Mouse (Mus musculus) activated CD4-positive, CD25-positive, alpha-beta regulatory T cell, adult 4 months (primary cell): ENCODE results near the gene Crtc2. TPM values are rescaled to one million over a fixed set of nuclear protein-coding genes. Genes with fewer than 3 reads are reported as not detected.
"Not testable (repeated sequence)": the region's sequence is repeated elsewhere in the genome, so short reads cannot be mapped to it uniquely, and the experiment has no call there.

ENCODE experiments used
- ATAC-seq: one replicate; pipeline ENCODE4 v1.8.0; 2017
- polyA plus RNA-seq, 2 experiments: library from polyadenylated mRNA; unstranded; fragments of 100-300 nt; shearing (Covaris generic); gene quantifications; one replicate each; pipeline ENCODE4 v1.2.1; 2017

The Crtc2 gene
- polyA plus RNA-seq, 2 experiments from 2014 or later = 33.2 to 42.9 TPM

DNA sequence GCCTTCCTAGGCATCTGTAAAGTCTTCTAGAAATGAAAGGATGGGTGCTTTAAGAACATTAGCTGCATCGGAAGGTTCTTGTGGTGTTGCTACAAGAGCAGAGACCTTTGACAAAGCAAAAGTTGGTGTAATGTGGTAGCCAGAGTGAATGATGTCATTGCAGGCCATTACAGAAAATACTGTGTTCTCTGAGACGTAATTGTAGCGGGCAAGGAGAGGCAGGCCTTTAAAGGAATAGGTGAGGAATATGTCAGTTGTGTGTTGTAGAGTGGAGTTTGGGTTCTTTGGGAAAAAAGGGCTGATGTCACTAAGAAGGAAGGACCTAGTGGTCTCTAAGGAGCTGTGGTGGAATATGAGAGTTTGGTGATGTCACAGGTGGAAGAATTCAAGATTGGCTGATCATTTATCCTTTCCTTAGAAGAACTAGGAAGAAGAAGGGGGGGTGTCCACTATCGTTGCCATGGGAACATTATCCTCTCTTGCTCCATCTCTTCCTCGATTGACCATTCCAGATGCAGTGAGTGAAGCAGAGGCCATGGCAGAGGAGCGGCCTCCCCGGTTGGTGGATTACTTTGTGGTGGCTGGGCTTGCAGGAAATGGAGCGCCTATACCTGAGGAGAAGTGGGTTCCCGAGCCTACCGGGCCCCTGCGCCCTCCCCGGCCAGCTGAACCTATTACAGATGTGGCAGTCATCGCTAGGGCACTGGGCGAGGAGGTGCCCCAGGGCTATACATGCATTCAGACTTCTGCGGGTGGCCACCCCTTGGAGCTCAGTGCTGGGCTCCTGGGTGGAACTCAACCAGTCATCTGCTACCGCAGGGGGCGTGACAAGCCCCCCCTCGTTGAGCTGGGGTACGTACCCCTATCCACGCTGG is 13.2 kb downstream of the Crtc2 start:
- no peak for ATAC-seq

DNA sequence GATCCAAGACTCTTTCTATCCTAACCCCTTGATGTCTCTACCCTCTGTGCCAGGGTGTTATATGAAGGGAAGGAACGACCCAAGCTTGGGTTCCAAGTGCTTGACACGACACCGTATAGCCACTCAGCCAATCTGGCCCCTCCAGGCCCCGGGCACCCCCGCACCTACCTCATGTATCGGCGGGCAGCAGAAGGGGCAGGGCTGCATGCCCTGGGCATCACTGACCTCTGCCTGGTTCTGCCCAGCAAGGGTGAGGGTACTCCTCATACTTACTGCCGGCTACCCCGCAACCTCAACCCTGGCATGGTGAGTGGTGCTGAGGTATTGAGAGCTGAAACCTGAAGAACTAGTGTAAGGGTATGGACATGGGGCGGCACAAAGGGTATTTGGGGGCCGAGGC is 14.2 kb downstream of the Crtc2 start:
- no peak for ATAC-seq

DNA sequence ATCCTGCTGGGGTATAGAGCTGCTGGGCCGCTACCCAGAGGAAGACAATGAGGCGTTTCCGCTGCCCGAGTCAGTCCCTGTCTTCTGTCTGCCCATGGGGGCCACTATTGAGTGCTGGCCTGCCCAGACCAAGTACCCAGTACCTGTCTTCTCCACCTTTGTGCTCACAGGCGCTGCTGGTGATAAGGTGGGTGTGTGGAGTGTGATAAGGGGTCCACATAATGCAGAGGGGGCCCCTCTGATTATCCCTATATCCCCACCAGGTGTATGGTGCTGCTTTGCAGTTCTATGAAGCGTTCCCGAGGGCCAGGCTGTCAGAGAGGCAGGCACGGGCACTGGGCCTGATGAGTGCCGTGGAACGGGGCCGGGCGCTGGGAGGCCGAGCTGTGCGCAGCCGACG is 15.0 kb downstream of the Crtc2 start:
- no peak for ATAC-seq

DNA sequence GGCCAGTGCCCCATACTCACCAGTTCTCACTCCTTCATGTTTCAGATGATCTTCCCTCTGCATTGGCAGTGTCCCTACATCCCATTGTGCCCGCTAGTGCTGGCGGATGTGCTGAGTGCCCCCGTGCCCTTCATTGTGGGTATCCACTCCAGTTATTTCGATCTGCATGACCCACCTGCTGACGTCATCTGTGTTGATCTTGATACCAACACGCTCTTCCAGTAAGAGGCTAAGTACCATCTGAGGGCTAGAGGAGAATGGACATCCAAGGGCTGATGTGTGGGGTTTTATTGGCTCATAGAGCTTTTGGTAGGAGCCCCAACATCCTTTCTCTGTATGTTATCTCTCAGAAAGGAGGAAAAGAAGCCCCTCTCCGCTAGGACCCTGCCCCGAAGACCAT is 16.8 kb downstream of the Crtc2 start:
- no peak for ATAC-seq

DNA sequence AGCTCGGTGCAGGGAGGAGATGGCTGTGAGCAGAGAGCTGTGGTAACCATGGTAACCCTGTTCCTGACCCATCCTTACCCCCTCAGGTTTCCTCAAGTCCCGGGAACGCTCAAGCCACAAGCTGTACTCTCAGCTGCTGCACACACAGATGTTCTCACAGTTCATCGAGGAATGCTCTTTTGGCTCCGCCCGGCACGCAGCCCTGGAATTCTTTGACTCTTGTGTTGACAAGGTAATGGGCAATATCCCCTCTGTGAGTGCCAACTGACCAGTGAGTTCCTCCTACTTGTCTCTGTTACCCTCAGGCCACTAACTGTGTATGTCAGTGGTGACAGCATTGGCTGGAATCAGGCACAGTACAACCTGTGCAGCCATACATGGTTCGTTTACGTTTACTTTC is 18.2 kb downstream of the Crtc2 start:
- no peak for ATAC-seq

DNA sequence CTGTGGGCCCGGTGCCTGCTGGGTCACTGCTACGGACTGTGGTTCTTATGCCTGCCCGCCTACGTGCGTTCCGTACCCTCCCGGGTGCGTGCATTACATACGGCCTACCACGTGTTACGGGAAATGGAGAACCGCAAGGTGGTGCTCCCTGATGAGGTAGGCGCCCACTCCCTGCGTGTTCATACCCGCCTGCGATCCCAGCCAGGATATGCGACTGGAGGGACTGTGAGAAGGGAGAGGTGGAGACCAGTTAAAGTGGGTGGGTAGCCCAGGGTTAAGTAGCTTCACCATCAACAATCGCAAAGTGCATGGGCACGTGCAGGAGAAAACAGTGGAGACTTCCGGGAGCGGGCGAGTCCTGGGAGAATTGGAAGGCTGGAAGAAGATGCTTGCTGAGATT is 19.9 kb downstream of the Crtc2 start:
- no peak for ATAC-seq

DNA sequence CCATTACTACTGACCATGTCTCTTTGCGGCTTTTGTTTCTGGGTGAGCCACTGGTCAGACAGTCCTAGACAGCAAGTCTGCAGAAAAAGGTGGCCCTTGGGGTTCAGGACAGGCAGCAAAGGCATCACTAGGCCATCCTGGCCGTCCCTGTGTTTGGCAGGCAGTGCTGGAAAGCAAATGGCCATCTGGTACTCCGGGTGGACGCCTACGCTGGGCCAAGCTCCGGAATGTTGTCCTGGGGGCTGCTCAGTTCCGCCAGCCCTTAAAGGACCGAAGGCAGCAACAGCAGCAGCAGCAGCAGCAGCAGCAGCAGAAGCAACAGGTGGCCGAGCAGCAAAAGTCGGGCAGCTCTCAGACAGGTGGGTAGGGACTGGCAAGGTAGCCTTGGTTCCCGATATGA is 21.3 kb downstream of the Crtc2 start:
- ATAC-seq = no peak

DNA sequence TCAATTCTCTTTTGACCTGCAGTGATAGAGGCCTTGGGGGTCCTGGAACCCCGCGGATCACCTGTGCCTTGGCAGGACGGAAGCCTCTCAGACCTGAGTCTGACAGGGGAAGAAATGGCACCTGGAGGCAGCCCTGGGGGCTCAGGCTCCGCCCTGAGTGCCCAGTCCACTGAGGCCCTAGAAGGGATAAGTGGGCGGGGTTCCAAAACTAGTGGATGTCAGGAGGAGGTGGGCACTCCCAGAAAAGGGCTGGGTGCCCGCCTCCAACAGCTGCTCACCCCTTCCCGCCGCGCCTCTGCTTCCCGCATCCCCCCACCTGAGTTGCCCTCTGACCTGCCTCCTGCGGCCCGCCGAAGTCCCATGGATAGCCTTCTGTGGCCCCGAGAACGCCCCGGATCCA is 22.9 kb downstream of the Crtc2 start:
- ATAC-seq = no peak

DNA sequence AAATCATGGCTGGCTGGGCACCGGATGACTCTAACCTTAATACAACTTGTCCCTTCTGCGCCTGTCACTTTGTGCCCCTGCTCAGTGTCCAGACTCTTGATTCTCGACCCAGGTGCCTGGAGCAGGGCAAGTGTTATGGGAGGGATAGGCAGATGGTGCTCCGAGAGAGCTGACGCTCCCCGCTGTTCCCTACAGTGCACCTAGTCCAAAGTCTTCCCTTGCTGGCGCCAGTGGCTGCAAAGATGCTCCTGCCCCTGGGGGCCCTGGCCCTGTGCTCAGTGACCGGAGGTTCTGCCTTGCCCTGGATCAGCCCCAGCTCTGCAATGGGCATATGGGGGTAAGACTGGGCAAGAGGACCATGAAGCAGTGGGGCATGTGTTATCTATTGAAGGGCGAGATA is 23.8 kb downstream of the Crtc2 start:
- ATAC-seq = no peak

DNA sequence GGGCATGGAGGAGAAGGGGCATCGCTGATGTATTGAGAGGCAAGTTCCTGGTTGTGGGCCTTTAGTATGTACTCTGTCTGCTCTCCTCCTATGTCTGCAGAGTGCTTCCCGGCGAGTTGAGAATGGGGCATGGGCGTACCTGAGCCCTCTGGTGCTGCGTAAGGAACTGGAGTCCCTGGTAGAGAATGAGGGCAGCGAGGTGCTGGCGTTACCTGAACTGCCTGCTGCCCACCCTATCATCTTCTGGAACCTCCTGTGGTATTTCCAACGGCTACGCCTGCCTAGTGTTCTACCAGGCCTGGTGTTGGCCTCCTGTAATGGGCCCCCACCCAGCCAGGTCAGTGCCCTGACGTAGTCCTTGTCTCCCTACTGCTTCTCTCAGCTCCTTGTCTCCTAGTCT is 24.2 kb downstream of the Crtc2 start:
- ATAC-seq = no peak

DNA sequence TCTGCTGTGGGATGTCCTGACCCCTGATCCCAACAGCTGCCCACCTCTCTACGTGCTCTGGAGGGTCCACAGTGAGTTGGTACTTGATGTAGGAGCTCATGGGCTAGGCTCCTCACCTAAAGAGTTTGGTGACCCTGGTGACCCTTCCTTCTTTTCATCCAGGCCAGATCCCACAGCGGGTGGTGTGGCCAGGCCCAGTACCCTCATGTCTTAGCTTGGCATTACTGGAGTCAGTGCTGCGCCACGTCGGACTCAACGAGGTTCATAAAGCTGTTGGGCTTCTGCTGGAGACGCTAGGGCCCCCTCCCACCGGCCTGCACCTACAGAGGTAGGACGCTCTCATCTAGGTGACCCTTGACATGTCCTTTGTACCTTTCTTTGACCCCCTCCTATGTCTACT is 25.3 kb downstream of the Crtc2 start:
- no peak for ATAC-seq

DNA sequence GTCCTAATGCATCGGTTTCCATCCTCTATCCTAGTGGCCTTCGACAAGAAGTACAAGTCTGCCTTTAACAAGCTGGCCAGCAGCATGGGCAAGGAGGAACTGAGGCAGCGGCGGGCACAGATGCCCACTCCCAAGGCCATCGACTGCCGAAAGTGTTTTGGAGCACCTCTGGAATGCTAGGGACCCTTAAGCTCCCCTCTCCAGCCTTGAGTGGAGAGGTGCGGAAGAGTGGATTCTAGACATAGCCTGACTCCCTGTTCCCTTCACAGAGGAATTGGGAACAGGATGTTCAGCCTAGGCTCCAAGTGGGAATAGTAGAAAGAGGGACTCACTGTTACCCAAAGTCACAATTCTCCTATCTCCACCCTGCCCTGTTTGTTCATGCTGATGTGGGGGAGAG is 25.8 kb downstream of the Crtc2 start:
- ATAC-seq = no peak

DNA sequence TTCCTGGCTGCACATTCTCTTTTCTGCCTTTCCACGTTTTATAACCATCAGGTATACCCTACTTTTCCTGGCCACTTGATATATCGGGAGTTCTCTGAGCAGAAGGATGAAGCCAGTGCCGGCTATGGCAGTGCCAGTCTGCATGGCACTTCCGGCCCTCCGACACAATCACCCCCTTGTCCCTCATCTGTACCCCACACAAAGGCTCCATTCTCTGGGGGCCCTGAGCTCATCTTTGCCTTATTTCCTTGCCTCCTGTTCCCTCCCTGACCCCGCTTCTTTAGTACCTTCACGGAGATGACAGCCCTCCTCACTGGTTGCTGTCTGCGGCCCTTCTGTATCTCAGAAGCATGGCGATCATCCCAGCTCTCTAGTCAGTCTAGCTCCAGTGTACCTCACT is 26.7 kb downstream of the Crtc2 start:
- ATAC-seq = no peak

DNA sequence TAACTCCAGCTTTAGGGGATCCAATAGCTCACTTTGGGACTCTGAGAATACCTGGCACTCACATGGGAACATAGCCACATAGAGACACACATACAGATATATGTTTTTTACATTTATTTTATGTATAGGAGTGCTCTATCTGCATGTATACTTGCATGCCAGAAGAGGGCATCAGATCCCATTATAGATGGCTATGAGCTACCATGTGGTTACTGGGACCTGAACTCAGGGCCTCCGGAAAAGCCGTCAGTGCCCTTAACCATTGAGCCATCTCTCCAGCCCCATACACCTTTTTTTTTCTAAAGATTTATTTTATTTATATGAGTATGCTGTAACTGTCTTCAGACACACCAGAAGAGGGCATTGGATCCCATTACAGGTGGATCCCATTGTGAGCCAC is 30.2 kb downstream of the Crtc2 start:
- no peak for ATAC-seq

DNA sequence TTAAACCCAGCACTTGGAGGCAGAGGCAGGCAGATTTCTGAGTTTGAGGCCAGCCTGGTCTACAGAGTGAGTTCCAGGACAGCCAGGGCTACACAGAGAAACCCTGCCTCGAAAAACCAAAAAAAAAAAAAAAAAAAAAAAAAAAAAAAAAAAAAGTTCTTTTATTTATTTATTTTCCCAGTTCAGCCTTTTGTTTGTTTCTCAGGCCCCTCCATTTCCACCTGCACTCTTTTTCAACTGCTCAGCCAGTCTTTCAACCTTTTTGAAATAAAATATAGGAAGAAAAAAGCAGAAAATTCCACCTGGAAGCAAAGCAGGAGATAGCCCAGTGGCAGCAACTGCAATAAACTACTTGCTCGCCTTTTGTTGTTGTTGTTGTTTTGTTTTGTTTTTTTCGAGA is 35.4 kb downstream of the Crtc2 start:
- ATAC-seq = not testable (repeated sequence)

DNA sequence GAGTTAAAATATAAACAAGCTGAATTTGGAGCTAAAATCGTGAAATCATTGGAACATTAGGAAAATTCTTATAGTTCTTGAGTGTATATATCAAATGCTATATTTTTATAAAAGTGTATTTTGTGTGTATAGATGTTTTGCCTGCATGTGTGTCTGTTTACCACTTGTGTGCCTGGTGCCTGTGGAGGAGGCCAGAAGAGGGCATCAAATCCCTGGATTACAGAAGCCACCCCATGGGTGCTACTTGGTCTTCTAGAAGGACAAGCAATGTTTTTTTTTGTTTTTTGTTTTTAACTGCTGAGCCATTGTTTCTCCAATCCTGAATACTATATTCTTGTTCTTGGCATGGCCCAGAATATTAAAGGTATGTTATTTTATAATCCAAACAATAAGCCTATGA is 36.6 kb downstream of the Crtc2 start:
- ATAC-seq = no peak

DNA sequence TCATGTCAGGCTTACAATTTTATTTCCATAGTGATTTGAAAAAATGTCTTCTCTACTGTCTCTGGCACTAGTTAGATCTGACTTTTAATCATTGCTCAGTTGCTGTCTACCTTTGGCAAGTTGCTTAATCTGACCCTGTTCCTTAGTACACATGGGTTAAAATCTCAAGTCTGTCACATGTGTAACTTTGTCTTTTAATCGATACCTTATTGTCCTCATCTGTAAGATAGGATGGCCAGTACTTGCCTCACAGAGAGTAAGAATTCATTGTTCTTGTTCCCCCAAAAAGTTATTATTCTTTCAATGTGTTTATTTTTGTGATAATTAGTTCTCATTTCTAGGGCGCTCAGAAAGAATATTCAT is 38.0 kb downstream of the Crtc2 start:
- ATAC-seq = no peak

DNA sequence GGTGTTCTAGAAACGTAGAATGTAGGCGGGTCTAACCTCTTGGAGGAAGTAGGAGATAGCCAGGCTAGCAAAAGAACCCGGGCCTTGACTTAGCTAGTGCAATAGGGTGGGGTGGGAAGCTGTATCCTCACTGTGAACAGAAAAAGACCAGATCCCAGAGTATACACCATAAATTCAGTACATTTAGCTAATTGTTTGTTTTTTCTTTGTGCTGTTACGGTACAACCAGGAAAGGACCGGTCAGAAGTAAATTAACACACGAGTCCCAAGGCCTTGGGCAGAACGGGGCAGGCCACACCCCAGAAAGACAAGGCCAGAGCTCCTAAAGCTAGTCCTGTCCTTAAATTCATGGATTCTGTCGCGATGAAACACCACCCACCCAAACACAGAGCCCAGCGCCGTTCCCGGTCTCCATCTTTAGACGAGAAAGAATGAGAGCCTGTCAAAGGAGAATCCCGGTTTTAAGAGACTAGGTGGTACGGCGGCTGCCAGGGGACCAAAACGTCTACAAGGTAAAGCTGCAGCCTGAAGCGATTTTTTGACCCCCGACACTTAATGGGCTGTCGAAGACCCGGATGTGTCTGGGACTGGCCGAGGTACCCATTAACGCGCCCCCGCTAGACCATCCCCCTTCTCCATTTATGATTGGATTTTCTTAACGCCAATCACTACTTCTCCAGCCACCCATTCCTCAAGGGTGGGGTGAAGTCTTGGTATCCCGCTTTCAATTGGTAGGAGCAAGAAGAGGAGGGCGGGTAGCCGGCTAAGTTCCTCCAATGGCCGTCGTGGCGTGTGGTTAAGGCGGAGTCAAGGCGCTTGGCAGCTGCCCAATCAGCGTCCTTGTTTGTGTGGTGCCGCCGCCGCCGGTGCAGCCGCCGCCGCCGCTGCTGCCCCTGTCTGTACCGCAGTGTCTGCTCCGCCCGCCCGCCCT is 38.6 kb downstream of the Crtc2 start, which contains the start of gene Gatad2b:
Gene Gatad2b (plus strand): TSS at position 834 of the 931 bp plus-strand sequence.
- peak; percentile 97 for ATAC-seq

DNA sequence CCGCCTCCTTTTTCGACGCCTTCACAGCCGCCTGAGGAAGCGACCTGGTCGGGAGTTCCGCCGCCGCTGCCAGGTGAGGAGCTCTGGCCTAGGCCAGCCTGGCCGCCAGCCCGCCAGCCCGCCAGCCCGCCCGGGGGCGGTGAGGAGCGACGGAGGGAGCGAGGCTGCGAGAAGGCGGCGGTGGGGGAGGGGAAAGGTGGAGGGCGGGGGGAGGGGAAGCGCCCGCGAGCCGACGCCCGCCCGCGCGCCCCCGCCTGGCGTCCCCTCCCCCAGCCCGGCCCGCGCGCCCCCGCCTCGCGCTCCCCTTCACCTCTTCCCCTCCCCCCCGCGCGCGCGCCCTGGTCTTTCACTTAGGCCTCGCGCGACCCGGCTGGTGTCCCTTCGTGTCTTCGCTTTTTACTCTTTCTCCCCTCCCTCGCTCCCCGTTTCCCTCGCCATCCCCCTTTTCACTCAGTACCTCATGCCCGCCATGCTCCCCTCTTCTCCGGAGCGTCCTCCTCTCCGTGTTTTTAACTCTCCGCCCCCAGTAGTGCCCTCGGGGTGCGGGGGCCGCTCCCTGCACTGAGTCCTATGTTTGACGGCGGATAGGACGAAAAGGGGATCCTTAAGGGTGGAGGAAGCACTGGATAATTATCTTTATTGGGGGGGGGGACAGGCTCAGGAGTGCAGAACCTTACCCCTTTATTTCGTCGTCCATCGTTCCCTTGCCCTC is 39.5 kb downstream of the Crtc2 start:
- no peak for ATAC-seq

DNA sequence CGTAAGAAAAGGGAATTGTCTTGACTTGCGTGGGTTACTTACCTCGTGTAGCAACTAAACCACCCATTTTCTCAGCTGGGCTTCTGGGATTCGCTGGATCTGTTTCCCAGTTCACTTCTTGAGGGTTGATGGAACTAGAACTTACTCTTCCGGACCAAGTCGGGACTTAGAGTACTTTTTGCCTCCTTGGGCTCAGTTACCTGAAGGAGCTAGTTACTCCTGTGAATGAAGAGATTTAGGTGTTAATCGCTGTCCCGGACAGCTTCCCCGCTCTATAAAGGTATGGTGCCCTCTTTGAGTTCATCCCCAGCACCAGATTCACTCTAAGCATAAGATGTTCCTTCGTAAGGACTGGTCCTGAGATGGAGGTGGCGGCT is 40.1 kb downstream of the Crtc2 start:
- ATAC-seq = no peak

DNA sequence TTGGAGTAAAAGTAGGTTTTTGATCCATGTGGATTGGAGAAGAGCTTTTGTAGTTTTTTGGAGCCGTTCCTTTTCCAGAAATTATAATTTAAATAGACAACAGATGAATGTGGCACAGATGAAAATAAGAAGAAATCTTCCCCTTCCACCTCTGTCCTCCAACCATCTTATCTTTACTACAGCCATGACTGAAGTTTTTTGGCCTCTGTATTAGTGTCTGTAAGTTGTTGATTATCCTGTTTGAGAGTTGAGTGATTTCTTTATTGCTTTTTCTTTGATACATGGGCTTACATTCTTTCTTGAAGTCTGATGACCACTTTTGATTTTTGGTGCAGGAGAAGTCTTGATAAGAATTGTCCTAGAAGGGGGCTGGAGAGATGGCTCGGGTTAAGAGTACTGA is 40.7 kb downstream of the Crtc2 start:
- ATAC-seq = no peak

DNA sequence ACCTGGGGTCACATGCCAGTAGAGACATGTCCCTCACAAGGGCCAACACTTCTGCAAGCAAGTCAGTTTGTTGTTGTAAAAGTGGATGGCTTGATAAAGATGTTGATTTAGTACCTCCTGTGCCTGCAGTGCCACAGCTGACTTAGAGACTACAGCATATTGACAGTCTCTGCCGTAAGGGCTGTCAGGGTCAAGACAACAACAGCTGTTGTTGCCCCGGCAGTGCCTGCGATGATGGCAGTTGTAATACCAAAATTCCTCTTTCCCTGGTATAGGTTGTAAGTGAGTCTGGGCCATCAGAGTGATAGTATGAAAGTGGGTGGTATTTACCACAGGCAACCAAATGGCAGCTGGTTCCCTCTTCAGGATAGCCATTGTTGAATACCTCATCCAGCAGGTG is 51.8 kb downstream of the Crtc2 start:
- no peak for ATAC-seq

DNA sequence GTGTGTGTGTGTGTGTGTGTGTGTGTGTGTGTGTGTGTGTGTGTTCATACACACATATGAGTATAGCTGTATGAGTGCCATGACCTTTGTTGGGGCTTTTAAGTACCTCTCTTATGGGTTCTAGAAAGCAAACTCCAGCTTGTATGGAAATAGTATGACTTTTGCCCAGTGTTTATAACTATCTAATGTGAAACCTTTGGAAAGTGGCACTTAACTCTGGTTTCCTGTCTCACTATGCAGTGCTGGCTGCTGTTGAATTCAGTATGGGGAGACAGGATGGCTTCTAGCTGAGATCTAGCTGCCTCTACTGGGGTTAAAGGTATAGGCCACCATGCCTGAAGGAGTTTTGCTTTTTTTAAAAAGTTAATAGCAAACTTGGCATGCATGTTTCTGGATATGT is 55.6 kb downstream of the Crtc2 start:
- peak; percentile 76 for ATAC-seq
